Mouse (Mus musculus) heart, embryonic 16.5 days (tissue): ENCODE results near the gene Sgsm2. TPM values are rescaled to one million over a fixed set of nuclear protein-coding genes. Genes with fewer than 3 reads are reported as not detected.
"Not testable (repeated sequence)": the region's sequence is repeated elsewhere in the genome, so short reads cannot be mapped to it uniquely, and the experiment has no call there.

Source experiments
- ATAC-seq: fragments of 200-750 bp; cut with Nextera tagmentation; replicated peaks from 2 replicates; pipeline ENCODE4 v1.8.0; 2017; ENCODE audit warnings: moderate number of reproducible peaks; ENCODE audit not compliant: insufficient read depth, low FRiP score; ENCODE audit errors: extremely low read depth
- H3K27ac ChIP-seq: fragments of 300-500 bp; sonication (generic); 2 replicates; pipeline ENCODE4 v1.5.1; 2014; ENCODE audit warnings: mild to moderate bottlenecking, low read length, control low read depth, moderate library complexity
- H3K27me3 ChIP-seq: fragments of 300-500 bp; sonication (generic); 2 replicates; pipeline ENCODE4 v1.6.1; 2014; ENCODE audit warnings: low read length, mixed read lengths; ENCODE audit not compliant: control insufficient read depth, insufficient read depth
- H3K36me3 ChIP-seq: fragments of 300-500 bp; sonication (generic); 2 replicates; pipeline ENCODE4 v1.6.1; 2014; ENCODE audit not compliant: control insufficient read depth, insufficient read depth
- H3K4me1 ChIP-seq: fragments of 300-500 bp; sonication (generic); 2 replicates; pipeline ENCODE4 v1.6.1; 2014; ENCODE audit warnings: low read length, mixed read lengths; ENCODE audit not compliant: control insufficient read depth, insufficient read depth
- H3K4me2 ChIP-seq: fragments of 300-500 bp; sonication (generic); 2 replicates; pipeline ENCODE4 v1.6.1; 2014; ENCODE audit warnings: low read depth, mild to moderate bottlenecking, control low read depth, low read length
- H3K4me3 ChIP-seq: fragments of 300-500 bp; sonication (generic); 2 replicates; pipeline ENCODE4 v1.5.1; 2014; ENCODE audit warnings: mild to moderate bottlenecking, control low read depth, low read length
- H3K9ac ChIP-seq: fragments of 300-500 bp; sonication (generic); 2 replicates; pipeline ENCODE4 v1.6.1; 2014; ENCODE audit warnings: low read length, control low read depth
- H3K9me3 ChIP-seq: fragments of 300-500 bp; sonication (generic); replicated peaks from 2 replicates; pipeline ENCODE4 v1.6.1; 2016; ENCODE audit warnings: low read length; ENCODE audit not compliant: control insufficient read depth
- WGBS: fragments of 180-500 bp; shearing (Covaris S2); extraction: QIAGEN DNeasy Blood & Tissue Kit; methylation state at CpG from one replicate; pipeline ENCODE4 v1.1.7; 2014; 5-methylcytosine and 5-hydroxymethylcytosine counted together
- microRNA-seq: library from miRNA; unstranded; fragments of <30 nt; microRNA quantifications from one replicate; pipeline ENCODE4, GENCODE M21; 2017
- polyA plus RNA-seq: library from polyadenylated mRNA; unstranded; fragments of >200 nt; fragmentation: Nextera tagmentation; extraction: Ambion mirVana; gene quantifications from 2 replicates; pipeline ENCODE4 v1.2.1, GENCODE M21; 2015

The Sgsm2 gene
- polyA plus RNA-seq, 1 experiment from 2014 or later, result 4.7 TPM

GRCm38 (mm10) chr11:74811027-74811426 is 85.8 kb downstream of the Sgsm2 start:
- not testable (repeated sequence) for H3K4me3 ChIP-seq, H3K27ac ChIP-seq, ATAC-seq, H3K9me3 ChIP-seq, H3K4me1 ChIP-seq, H3K9ac ChIP-seq, H3K27me3 ChIP-seq, H3K4me2 ChIP-seq
- WGBS, result 43% methylated on average over 3 of the region's 3 CpGs
- H3K36me3 ChIP-seq, result peaks cover 11% of the 10 kb centered on the region

DNA sequence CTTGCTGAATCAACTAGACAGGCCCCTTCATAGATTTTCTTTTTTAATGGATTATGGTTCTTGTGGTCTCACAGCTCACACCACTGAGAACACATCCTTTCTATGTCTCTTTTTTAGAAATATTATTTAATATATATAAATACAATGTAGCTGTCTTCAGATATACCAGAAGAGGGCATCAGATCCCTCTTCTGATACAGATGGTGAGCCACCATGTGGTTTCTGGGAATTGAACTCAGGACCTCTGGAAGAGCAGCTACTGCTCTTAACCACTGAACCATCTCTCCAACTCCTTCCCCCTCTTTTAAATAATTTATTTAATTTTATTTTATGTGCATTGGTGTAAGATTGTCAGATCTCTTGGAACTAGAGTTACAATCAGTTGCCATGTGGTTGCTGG is 86.7 kb downstream of the Sgsm2 start:
- Histone ChIP-seq H3K36me3 (peaks cover 12% of the 10 kb centered on the region), H3K9ac (no peak overlapping the region), H3K9me3 (no peaks in the 10 kb centered on the region), H3K4me1 (peaks cover 4% of the 10 kb centered on the region; the same call in 1 of the 2 replicates), H3K4me2 (no peak overlapping the region), H3K4me3 (no peak overlapping the region), H3K27ac (no peak overlapping the region), H3K27me3 (no peaks in the 10 kb centered on the region)
- no peak for ATAC-seq

DNA sequence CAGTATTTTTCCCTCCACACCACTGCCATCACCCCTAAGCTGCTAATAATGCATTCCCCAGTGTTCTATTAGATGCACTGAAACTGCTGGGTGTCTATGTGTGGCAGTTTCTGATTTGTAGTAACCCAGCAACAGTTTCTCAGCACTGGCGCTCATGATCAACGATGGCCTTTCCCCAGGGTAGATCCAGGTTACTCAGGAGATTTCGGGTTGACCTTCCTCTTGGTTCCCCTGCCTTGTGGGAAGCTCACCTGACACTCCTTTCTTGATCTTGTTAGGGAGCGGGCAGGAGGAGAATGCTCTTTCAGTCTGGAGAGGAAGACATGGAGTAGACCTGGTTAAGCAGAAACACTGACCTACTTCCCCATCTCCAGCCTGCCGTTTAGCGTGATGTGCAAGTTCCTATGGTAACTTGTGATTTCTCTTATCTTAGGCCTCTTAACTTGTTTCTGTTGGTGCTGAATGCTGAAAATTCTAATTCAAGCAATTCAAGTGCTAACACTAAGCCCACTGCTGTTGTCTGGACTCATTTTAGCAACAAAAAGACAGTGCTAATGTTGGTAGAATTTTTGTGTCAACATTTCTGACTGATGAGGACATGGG is 88.5 kb downstream of the Sgsm2 start:
- H3K27me3 ChIP-seq, result no peaks in the 10 kb centered on the region
- ATAC-seq, result no peak
- no peak overlapping the region for H3K9ac ChIP-seq
- peaks cover 20% of the 10 kb centered on the region for H3K36me3 ChIP-seq
- WGBS, result 84% methylated on average over 6 of the region's 6 CpGs
- H3K27ac ChIP-seq, result no peak overlapping the region
- H3K4me2 ChIP-seq, result no peak overlapping the region
- peaks cover 4% of the 10 kb centered on the region; the same call in 1 of the 2 replicates for H3K4me1 ChIP-seq
- no peak overlapping the region for H3K4me3 ChIP-seq
- H3K9me3 ChIP-seq, result no peaks in the 10 kb centered on the region

DNA sequence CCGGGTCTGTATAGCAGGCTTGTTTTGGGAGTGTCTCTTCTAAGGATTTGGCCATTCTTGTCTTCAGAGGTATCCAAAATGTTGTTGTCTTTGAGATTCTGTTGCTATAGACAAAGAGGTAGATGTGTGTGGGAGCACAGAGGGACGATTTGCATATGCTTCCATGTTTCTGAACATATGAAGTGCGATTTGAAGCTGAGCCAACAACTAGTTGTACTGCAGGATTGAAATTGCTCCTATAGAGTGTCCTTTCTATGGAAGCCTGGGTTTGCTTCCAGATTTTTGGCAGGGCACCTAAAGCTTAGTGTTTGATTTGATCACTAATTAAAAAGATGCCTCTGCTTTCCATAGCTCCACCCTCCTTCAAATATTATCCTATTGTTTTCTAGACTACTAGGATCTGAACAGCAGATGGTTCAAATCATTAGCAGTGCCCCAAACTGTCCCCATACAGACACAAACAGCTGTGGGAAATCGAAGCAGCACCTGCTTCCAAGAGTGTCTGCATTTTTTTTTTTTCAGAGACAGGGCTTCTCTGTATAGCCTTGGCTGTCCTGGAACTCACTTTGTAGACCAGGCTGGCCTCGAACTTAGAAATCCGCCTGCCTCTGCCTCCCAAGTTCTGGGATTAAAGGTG is 89.5 kb downstream of the Sgsm2 start:
- Histone ChIP-seq H3K4me1 (peaks cover 4% of the 10 kb centered on the region; the same call in 1 of the 2 replicates), H3K27ac (no peak overlapping the region), H3K9ac (no peak overlapping the region), H3K4me2 (no peak overlapping the region), H3K36me3 (peaks cover 20% of the 10 kb centered on the region), H3K4me3 (no peak overlapping the region), H3K9me3 (no peaks in the 10 kb centered on the region), H3K27me3 (no peaks in the 10 kb centered on the region)
- 86% methylated on average over 6 of the region's 6 CpGs for WGBS
- no peak for ATAC-seq

- Histone ChIP-seq H3K9ac (no peak overlapping the region), H3K36me3 (peaks cover 20% of the 10 kb centered on the region), H3K27me3 (no peaks in the 10 kb centered on the region), H3K27ac (no peak overlapping the region), H3K4me1 (no peaks in the 10 kb centered on the region), H3K9me3 (no peaks in the 10 kb centered on the region), H3K4me2 (no peak overlapping the region), H3K4me3 (no peak overlapping the region)
- no peak for ATAC-seq
- 87% methylated on average over 3 of the region's 3 CpGs for WGBS
Observed at GRCm38 (mm10) chr11:74804081-74804627, 92.7 kb downstream of the Sgsm2 start.

- Histone ChIP-seq H3K4me2 (no peak overlapping the region), H3K27ac (no peak overlapping the region), H3K4me1 (no peaks in the 10 kb centered on the region), H3K36me3 (peaks cover 32% of the 10 kb centered on the region), H3K4me3 (no peak overlapping the region), H3K9ac (no peak overlapping the region), H3K9me3 (no peaks in the 10 kb centered on the region), H3K27me3 (no peaks in the 10 kb centered on the region)
- no peak for ATAC-seq
- 85% methylated on average over 4 of the region's 4 CpGs for WGBS
Observed at GRCm38 (mm10) chr11:74800658-74801057, 96.2 kb downstream of the Sgsm2 start.

Small RNA genes lying within 50 kb of the gene (microRNA-seq; reads per million reads assigned to microRNA genes)
- gene Mir6926, result not detected

Other genes with a start within 250 kb of the Sgsm2 start
- 63.0 and 73.4 TPM in 2 replicates for gene Cluh, start 247.6 kb downstream of the Sgsm2 start, polyA plus RNA-seq
- gene Pafah1b1, start 172.4 kb downstream of the Sgsm2 start, polyA plus RNA-seq, result 41.7 and 53.1 TPM in 2 replicates
- gene Mettl16, start 126.2 kb downstream of the Sgsm2 start, polyA plus RNA-seq, result 30.4 and 33.0 TPM in 2 replicates
- 3.0 and 3.3 TPM in 2 replicates for gene Mnt, start 66.1 kb downstream of the Sgsm2 start, polyA plus RNA-seq
- gene Tsr1, start 1.0 kb upstream of the Sgsm2 start, polyA plus RNA-seq, result 24.7 and 25.2 TPM in 2 replicates
- 11.2 and 11.4 TPM in 2 replicates for gene Smg6, start 28.8 kb upstream of the Sgsm2 start, polyA plus RNA-seq
- gene Srr, start 28.9 kb upstream of the Sgsm2 start, polyA plus RNA-seq, result 20.3 and 22.2 TPM in 2 replicates